Mouse (Mus musculus): Measurements from ENCODE around the gene Wwox. TPM values are rescaled to one million over a fixed set of nuclear protein-coding genes. Genes with fewer than 3 reads are reported as not detected.

Wwox gene
- polyA plus RNA-seq, 1 experiment from 2014 or later, result 14.3 TPM

DNA sequence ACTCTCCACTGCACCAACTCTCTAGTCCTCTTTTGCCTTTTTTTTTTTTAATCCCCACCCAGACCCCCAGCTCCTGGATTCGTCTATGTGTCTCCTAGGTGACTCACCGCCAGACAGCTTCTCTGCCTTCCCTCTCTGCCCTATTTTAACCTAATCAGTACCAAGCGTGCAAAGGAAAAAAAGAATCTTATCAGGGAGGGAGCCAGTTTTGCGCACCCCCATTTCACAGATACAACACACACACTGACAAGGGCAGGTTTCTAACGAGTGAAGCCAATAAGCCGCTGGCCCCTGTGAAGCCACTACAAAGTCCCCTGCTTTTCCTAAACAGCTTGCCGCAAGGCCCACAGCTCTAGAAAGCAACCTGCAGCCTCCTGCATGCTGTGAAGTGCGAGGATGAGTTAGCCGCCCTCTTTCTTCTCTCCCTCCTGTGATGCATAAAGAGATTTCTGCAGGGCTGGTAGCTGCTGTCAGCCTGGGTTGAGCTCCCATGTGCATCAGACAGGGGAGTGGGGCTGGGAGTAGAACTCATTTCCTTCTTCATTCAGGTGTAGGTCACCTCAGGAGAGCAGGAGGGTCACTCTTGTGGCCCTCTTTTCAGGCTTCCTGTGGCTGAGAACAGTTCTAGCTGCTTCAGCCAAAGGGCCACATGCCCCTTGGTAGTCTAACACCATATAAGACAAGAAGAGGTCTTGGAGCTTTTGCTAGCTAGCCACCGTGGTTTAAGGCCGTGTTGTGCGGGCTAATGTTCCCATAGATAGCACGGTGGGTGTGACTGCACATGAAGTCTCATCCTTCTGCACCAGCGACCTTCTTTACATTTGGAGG lies 439.2 kb downstream of the Wwox start:
- Histone ChIP-seq H3K4me1 (peaks cover 35% of the 10 kb centered on the region), H3K27me3 (peaks cover 45% of the 10 kb centered on the region), H3K4me3 (replicated peaks) (no peak overlapping the region), H3K36me3 (replicated peaks) (no peaks in the 10 kb centered on the region), H3K4me2 (no peak overlapping the region), H3K9me3 (no peaks in the 10 kb centered on the region), H3K27ac (no peak overlapping the region), H3K9ac (no peak overlapping the region)
- WGBS, result 64% methylated on average over 14 of the region's 14 CpGs
- no peak for ATAC-seq (ENCODE audit: low FRiP score)

DNA sequence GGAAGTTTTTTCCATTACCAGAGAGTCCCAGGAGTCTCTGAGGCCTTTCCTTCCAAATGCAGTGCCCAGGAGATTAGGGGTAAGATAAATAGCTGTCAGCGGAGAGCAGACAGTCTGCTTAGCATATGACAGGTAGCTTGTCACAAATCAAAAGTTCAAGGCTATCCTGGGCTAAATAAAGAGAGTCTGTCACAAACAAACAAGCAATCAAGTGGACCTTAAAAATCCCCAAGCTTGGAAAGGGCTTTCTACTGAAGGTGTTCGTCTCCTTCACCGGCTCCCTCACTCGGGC lies 439.8 kb downstream of the Wwox start:
- 92% methylated on average over 4 of the region's 4 CpGs for WGBS
- peaks cover 38% of the 10 kb centered on the region for H3K4me1 ChIP-seq
- H3K27ac ChIP-seq, result no peak overlapping the region
- H3K9ac ChIP-seq, result no peak overlapping the region
- no peak overlapping the region for H3K4me3 ChIP-seq (replicated peaks)
- no peak for ATAC-seq (ENCODE audit: low FRiP score)
- H3K36me3 ChIP-seq (replicated peaks), result no peaks in the 10 kb centered on the region
- no peaks in the 10 kb centered on the region for H3K9me3 ChIP-seq
- H3K4me2 ChIP-seq, result no peak overlapping the region
- H3K27me3 ChIP-seq, result peaks cover 50% of the 10 kb centered on the region

DNA sequence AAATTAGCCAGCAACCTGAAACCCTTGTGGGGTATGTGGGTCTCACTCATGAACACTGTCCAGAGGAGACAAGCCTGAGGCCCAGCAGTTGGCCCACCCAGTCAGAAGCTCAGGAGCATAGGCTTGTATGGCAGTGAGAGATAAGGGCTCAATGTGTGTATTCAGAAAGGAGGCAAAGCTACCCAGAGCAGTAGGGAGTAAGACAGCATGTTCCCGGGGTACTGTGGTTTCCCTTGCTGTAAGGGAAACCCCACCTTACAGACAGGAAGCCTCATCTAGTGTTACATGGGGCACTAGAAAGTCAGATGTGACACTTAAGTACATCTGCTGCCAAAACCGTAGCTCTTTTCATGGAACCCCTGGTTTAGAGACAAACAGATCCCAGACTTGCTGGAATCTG lies 440.2 kb downstream of the Wwox start:
- no peaks in the 10 kb centered on the region for H3K36me3 ChIP-seq (replicated peaks)
- H3K9me3 ChIP-seq, result no peaks in the 10 kb centered on the region
- WGBS, result 80% methylated on average over 2 of the region's 2 CpGs
- H3K4me3 ChIP-seq (replicated peaks), result no peak overlapping the region
- H3K4me2 ChIP-seq, result no peak overlapping the region
- H3K4me1 ChIP-seq, result peaks cover 42% of the 10 kb centered on the region
- H3K9ac ChIP-seq, result no peak overlapping the region
- H3K27me3 ChIP-seq, result peaks cover 51% of the 10 kb centered on the region
- H3K27ac ChIP-seq, result no peak overlapping the region
- ATAC-seq (ENCODE audit: low FRiP score), result no peak

DNA sequence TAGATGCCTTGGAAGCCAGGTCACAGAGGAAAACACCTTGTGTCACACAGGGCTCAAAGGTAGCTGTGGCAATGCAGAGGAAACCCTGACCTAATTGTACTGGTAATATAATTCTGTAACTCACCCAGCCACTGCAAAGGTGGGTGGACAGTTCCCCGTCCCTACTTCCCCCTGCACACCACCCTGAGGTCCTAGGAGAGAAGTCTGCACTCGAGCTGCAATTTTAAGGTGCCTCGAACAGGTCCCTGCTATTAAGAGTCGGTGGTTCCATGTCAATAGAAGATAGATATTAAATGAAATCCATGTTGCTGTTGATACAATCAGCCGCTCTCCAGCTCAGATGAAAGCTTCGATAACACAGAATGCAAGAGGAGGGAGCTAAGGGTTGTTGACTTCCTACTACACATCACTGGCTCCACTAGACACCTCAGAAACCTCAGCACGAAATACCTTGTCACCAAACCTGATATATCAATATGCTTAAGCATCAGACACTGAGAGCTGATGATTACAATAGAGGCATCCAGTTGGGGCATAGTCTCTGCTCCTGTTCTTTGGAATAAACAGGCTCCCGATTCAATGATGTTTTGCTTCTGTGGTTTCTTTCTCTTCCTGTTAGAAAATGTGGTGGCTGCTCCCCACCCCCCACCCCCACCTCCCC lies 441.1 kb downstream of the Wwox start:
- no peak overlapping the region for H3K4me2 ChIP-seq
- ATAC-seq (ENCODE audit: low FRiP score), result no peak
- peaks cover 51% of the 10 kb centered on the region for H3K27me3 ChIP-seq
- H3K4me3 ChIP-seq (replicated peaks), result no peak overlapping the region
- no peak overlapping the region for H3K9ac ChIP-seq
- WGBS, result 84% methylated on average over 8 of the region's 8 CpGs
- no peak overlapping the region for H3K27ac ChIP-seq
- peaks cover 49% of the 10 kb centered on the region for H3K4me1 ChIP-seq
- no peaks in the 10 kb centered on the region for H3K9me3 ChIP-seq
- no peaks in the 10 kb centered on the region for H3K36me3 ChIP-seq (replicated peaks)

DNA sequence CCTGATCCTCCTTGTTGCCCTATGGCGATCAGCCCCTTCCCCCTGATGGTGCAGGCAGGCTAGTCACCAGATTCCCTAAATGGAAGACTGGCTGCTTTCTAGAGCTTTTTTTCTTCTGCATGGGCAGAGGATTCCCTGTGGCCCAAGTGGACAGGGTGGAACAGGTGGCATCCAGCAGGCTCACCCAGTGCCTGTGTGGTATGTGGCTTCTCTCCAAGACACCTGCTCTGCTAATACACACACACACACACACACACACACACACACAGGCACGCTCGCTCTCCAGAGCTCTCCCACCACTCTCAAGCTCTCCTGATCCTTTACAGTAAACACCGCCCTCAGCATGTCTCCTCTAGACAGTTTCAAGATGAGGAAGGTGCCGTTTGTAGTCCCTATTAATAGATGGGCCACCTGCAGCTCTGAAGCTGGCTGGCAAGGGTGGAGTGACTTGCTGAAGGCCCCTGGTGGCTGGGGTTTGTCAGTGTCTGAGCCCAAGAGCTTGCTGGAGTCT lies 442.5 kb downstream of the Wwox start:
- Histone ChIP-seq H3K27ac (no peak overlapping the region), H3K4me3 (replicated peaks) (no peak overlapping the region), H3K27me3 (peaks cover 55% of the 10 kb centered on the region), H3K9ac (no peak overlapping the region), H3K4me1 (peaks cover 38% of the 10 kb centered on the region), H3K36me3 (replicated peaks) (no peaks in the 10 kb centered on the region), H3K9me3 (no peaks in the 10 kb centered on the region), H3K4me2 (no peak overlapping the region)
- 70% methylated on average over 5 of the region's 5 CpGs for WGBS
- ATAC-seq (ENCODE audit: low FRiP score), result 0 out of 2 replicates have a peak, but pooled peaks have one; percentile 27

GRCm38 (mm10) chr8:114882504-114882903 lies 443.0 kb downstream of the Wwox start:
- ATAC-seq (ENCODE audit: low FRiP score), result no peak
- H3K27ac ChIP-seq, result no peak overlapping the region
- H3K4me3 ChIP-seq (replicated peaks), result no peak overlapping the region
- H3K4me2 ChIP-seq, result no peak overlapping the region
- H3K9ac ChIP-seq, result no peak overlapping the region
- WGBS, result 32% methylated on average over 4 of the region's 4 CpGs
- H3K9me3 ChIP-seq, result no peaks in the 10 kb centered on the region
- peaks cover 53% of the 10 kb centered on the region for H3K27me3 ChIP-seq
- H3K4me1 ChIP-seq, result peaks cover 33% of the 10 kb centered on the region
- H3K36me3 ChIP-seq (replicated peaks), result no peaks in the 10 kb centered on the region

DNA sequence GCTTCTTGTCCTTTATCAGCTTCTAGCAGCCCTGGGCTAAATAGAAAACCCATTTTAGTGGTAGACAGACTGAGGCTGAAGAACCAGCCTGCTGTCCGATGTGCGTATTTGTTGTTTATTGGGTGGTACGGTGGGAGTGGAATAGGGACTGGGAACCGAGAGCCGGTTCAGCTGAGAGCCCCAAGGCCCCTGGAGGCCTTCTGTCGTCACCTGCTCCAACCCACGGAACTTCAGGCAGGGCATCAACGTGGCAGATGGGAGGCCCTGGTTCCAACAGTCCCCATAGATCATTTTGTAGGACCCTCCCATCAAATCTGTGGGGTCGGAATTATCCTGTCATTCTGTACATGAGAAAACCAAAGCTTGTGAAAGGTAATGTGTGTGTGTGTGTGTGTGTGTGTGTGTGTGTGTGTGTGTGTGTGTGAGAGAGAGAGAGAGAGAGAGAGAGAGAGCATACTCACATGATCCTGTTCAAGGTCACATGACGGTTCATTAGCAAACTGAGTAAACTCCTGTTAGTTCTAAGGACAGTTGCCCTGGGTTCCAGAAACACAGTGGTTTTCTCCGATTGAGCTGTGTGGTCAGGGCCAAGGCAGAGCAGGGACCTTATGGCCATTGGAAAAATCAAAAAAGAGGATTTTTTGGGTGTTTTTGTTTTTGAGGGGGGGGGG lies 443.6 kb downstream of the Wwox start:
- H3K4me1 ChIP-seq, result peaks cover 32% of the 10 kb centered on the region

DNA sequence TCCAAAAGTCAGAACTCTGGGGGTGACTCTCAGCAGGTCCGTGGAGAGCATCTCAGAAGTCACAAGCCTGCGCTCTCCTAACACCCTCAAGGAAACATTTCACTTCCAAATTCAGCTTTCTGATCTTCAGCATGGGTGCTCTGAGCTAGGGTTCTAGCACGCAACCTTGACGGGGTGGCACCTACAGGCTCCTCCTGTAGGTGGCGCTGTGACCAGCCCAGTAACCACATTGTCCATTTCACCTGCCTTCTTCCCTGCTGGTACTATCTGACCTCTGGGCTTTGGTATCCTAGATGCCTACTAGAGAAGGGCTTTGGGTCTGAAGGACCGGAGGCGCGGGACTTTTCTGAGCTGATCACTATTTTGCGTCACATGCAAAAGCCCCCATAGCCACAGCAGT lies 444.5 kb downstream of the Wwox start:
- no peak for ATAC-seq (ENCODE audit: low FRiP score)
- H3K9ac ChIP-seq, result no peak overlapping the region
- no peaks in the 10 kb centered on the region for H3K36me3 ChIP-seq (replicated peaks)
- WGBS, result 74% methylated on average over 9 of the region's 9 CpGs
- peaks cover 44% of the 10 kb centered on the region for H3K27me3 ChIP-seq
- H3K4me3 ChIP-seq (replicated peaks), result no peak overlapping the region
- H3K27ac ChIP-seq, result no peak overlapping the region
- H3K4me2 ChIP-seq, result no peak overlapping the region
- no peaks in the 10 kb centered on the region for H3K9me3 ChIP-seq
- peaks cover 30% of the 10 kb centered on the region for H3K4me1 ChIP-seq

More for the DNA sequence above, 443.6 kb downstream of the Wwox start:
- H3K27ac ChIP-seq, result no peak overlapping the region
- no peak overlapping the region for H3K4me3 ChIP-seq (replicated peaks)
- H3K36me3 ChIP-seq (replicated peaks), result no peaks in the 10 kb centered on the region
- WGBS, result 87% methylated on average over 11 of the region's 11 CpGs
- H3K27me3 ChIP-seq, result peaks cover 50% of the 10 kb centered on the region
- no peak overlapping the region for H3K9ac ChIP-seq
- no peak for ATAC-seq (ENCODE audit: low FRiP score)
- no peaks in the 10 kb centered on the region for H3K9me3 ChIP-seq
- H3K4me2 ChIP-seq, result no peak overlapping the region

GRCm38 (mm10) chr8:114885026-114885592 lies 445.7 kb downstream of the Wwox start:
- H3K4me1 ChIP-seq, result peaks cover 38% of the 10 kb centered on the region
- peaks cover 33% of the 10 kb centered on the region for H3K27me3 ChIP-seq
- no peak overlapping the region for H3K9ac ChIP-seq
- peak overlapping the region; percentile 21 for H3K27ac ChIP-seq
- H3K4me3 ChIP-seq (replicated peaks), result no peak overlapping the region
- no peaks in the 10 kb centered on the region for H3K9me3 ChIP-seq
- 11% methylated on average over 18 of the region's 18 CpGs for WGBS
- no peaks in the 10 kb centered on the region for H3K36me3 ChIP-seq (replicated peaks)
- ATAC-seq (ENCODE audit: low FRiP score), result peak; percentile 22; the same call in 1 of the 2 replicates
- H3K4me2 ChIP-seq, result peak overlapping the region; percentile 37

DNA sequence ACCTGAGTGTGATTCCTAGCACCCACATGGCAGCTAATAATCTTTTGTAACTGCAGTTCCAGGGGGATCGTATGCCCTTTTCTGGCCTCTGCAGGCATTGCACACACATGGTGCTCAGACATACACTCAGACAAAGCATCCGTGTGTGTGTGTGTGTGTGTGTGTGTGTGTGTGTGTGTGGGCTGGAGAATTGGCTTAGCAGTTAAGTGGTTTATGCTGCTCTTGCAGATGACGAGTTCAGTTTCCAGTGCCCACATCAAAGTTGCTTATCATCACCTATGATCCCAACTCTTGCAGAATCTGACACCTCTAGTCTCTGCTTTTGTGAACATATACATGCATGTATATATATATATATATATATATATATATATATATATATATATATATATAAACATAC lies 448.9 kb downstream of the Wwox start:
- ATAC-seq (ENCODE audit: low FRiP score), result no peak
- no peak overlapping the region for H3K9ac ChIP-seq

DNA sequence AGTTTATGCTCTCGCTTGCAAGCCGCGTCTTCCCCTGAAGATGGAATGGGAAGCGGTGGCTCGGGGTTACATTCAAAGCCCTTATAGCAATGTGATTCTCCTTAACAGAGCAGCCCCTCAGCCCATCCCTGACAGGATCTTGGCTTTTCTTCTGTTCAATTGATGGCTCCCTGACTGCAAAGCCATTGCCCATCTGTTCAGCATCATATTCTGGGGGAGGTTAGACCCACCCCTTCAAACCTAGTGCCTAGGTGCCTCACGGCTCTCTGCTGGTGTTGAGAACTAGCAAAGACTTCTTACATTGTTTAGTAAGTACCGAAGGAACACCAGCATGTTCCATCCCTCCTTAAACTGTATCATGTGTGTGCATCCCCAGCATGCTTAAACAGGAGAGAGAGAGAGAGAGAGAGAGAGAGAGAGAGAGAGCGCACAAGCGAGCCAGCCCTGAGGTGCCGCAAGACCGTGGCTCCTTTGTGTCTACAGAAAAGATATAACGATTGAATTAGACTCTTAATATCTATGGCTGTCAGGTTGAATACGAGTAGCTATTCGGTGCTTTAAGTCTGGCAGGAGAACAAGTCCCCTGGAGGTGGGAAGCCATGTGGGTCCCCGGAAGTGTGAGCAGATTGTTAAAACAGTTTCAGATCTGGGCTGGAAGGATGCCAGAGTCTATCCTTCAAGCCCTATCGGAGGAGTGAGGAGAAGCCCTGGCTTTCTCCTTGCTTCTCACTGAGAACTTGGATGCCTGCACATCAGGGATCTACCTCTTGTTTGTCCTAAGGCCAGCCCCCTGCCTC lies 450.3 kb downstream of the Wwox start:
- no peak overlapping the region for H3K4me2 ChIP-seq
- no peaks in the 10 kb centered on the region for H3K36me3 ChIP-seq (replicated peaks)
- peak; percentile 25; the same call in 1 of the 2 replicates for ATAC-seq (ENCODE audit: low FRiP score)
- no peak overlapping the region for H3K9ac ChIP-seq
- H3K4me1 ChIP-seq, result peaks cover 29% of the 10 kb centered on the region
- H3K27me3 ChIP-seq, result peaks cover 33% of the 10 kb centered on the region
- 57% methylated on average over 16 of the region's 16 CpGs for WGBS
- H3K4me3 ChIP-seq (replicated peaks), result no peak overlapping the region
- no peaks in the 10 kb centered on the region for H3K9me3 ChIP-seq
- no peak overlapping the region for H3K27ac ChIP-seq

More for the DNA sequence above, 448.9 kb downstream of the Wwox start:
- Histone ChIP-seq H3K27me3 (peaks cover 32% of the 10 kb centered on the region), H3K4me1 (peaks cover 37% of the 10 kb centered on the region), H3K4me2 (no peak overlapping the region), H3K9me3 (no peaks in the 10 kb centered on the region), H3K36me3 (replicated peaks) (no peaks in the 10 kb centered on the region), H3K4me3 (replicated peaks) (no peak overlapping the region), H3K27ac (no peak overlapping the region)
- WGBS, result 90% methylated on average over 3 of the region's 3 CpGs
